Comparison of ENCODE assay signal across 9 mouse cellular contexts in the genomic region with DNA sequence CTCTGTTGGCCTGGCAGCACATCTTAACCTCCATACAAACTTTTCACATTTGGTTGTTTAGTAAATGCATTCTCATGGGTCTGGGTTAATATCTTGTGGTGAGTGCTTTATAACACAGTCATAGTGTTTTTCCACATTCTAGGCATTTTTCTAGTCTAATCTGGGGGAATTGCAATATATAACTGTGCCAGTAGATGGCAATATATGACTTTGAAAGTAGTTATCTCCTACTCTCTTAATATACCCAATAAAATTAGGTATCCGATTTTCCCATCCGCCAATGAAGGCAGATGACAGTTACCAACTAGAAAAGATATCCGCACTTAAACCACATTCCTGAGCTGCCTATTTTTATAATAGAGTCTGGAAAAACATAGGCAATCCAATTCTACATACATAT. TPM values are rescaled to one million over a fixed set of nuclear protein-coding genes. Genes with fewer than 3 reads are reported as not detected.
DNase-seq lines count a peak whose midpoint lies in the region; ATAC-seq and TF ChIP-seq lines count a peak whose summit lies in the region.
"Had no signal": no experiment of that assay in that cellular context is flagged by ENCODE, and none has a peak within 500 bp of the region (broad histone marks: within the 10 kb centered on the region; RNA-seq: fewer than 3 reads in every experiment).

No protein-coding gene starts in this region.

- peak; percentile 86 for ATAC-seq in forebrain, embryonic 16.5 days
- ATAC-seq in neural tube, embryonic 13.5 days (ENCODE audit: low read depth): peak; percentile 69; the same call in 1 of the 2 replicates

- H3K27ac ChIP-seq in forebrain, embryonic 16.5 days (ENCODE audit: low read length): no peak overlapping the region
- no peak overlapping the region for H3K27ac ChIP-seq in neural tube, embryonic 13.5 days (replicated peaks)

- no peaks in the 10 kb centered on the region for H3K4me1 ChIP-seq in lung, adult 2 months (ENCODE audit: control insufficient read depth, insufficient read depth, low read length)
- H3K4me1 ChIP-seq in forebrain, embryonic 16.5 days (replicated peaks; ENCODE audit: control insufficient read depth, insufficient read depth, low read length): no peaks in the 10 kb centered on the region
- H3K4me1 ChIP-seq in neural tube, embryonic 13.5 days (replicated peaks): no peaks in the 10 kb centered on the region

- DNase-seq in cerebellum, adult 9-10 months: peak; percentile 69
- DNase-seq in cerebellum, adult 18-20 months: no peak
- no peak for DNase-seq in lung, adult 2 months
- DNase-seq in lung, postnatal 4 days: no peak
- DNase-seq in right cerebral cortex, adult 2 months (ENCODE audit: low spot score in 2 of 2): no peak
- no peak for DNase-seq in urinary bladder, postnatal 14 days (ENCODE audit: low spot score)

- no peak overlapping the region for H3K4me2 ChIP-seq in forebrain, embryonic 16.5 days (ENCODE audit: low read length)
- H3K4me2 ChIP-seq in neural tube, embryonic 13.5 days: no peak overlapping the region

- H3K27me3 ChIP-seq in forebrain, embryonic 16.5 days (replicated peaks; ENCODE audit: control insufficient read depth, insufficient read depth, low read length): no peaks in the 10 kb centered on the region
- H3K27me3 ChIP-seq in neural tube, embryonic 13.5 days: no peaks in the 10 kb centered on the region

- 11% methylated on average over 3 of the region's 3 CpGs for WGBS in lung, adult 2 months
- WGBS in forebrain, embryonic 16.5 days: 14% methylated on average over 3 of the region's 3 CpGs
- WGBS in neural tube, embryonic 13.5 days: 17% methylated on average over 3 of the region's 3 CpGs

- H3K36me3 ChIP-seq in forebrain, embryonic 16.5 days (ENCODE audit: control insufficient read depth, insufficient read depth): no peaks in the 10 kb centered on the region
- no peaks in the 10 kb centered on the region for H3K36me3 ChIP-seq in neural tube, embryonic 13.5 days

- H3K9me3 ChIP-seq in forebrain, embryonic 16.5 days (ENCODE audit: control insufficient read depth, low read length): no peaks in the 10 kb centered on the region
- H3K9me3 ChIP-seq in neural tube, embryonic 13.5 days: no peaks in the 10 kb centered on the region

- no peak overlapping the region for H3K4me3 ChIP-seq in lung, adult 2 months (replicated peaks; ENCODE audit: extremely low read depth, low read depth, low read length)
- no peak overlapping the region for H3K4me3 ChIP-seq in forebrain, embryonic 16.5 days (replicated peaks; ENCODE audit: low read length)
- H3K4me3 ChIP-seq in neural tube, embryonic 13.5 days: no peak overlapping the region
- H3K4me3 ChIP-seq: myocyte had no signal

- TF ChIP-seq POLR2A in lung, adult 2 months (IDR thresholded peaks at IDR 0.05; ENCODE audit: borderline replicate concordance, extremely low read depth, low read depth, low read length): no peak

- peak; percentile 46; the same call in 1 of the 2 replicates for TF ChIP-seq CTCF in lung, adult 2 months (IDR thresholded peaks at IDR 0.05; ENCODE audit: insufficient read depth, low read length)

- no peak overlapping the region for H3K9ac ChIP-seq in forebrain, embryonic 16.5 days (replicated peaks; ENCODE audit: low read depth, low read length)
- H3K9ac ChIP-seq in neural tube, embryonic 13.5 days: no peak overlapping the region

RNA-seq across cellular contexts. Expression of a gene that starts 11.7 kb away (rescaled TPM):
- polyA plus RNA-seq in lung, adult 2 months (2012; rRNA removed): 1.7 and 1.9 TPM in 2 replicates
- 7.0 and 9.1 TPM in 2 replicates for polyA plus RNA-seq in forebrain, embryonic 16.5 days (2015; fragmentation: Nextera tagmentation; extraction: Ambion mirVana)
- 9.1 and 10.2 TPM in 2 replicates for polyA plus RNA-seq in neural tube, embryonic 13.5 days (2015; fragmentation: Nextera tagmentation; extraction: Ambion mirVana)
